Mouse (Mus musculus): ENCODE data around the gene D10Jhu81e. TPM values are rescaled to one million over a fixed set of nuclear protein-coding genes. Genes with fewer than 3 reads are reported as not detected.

The D10Jhu81e gene
- polyA plus RNA-seq, 1 experiment from 2014 or later: 43.2 TPM

DNA sequence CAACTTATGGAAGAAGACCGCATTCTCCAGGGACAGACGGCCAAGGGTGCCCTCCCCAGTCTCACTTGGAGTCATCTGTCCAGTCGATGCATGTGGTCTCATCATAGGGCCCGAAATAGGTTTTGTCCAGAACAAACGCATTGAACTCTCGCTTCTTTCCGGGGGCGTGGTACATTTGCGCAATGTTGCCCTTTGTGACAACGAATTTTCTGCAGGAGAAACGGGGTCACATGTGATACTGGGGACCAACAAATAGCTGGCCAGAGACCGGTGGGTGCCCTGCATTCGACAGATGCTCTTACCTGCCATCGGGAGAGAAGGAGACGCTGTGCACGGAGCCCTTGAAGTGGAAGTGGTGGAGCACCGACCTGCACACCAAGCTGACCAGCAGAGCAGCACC is 12.7 kb upstream of the D10Jhu81e start:
- Histone ChIP-seq H3K4me2 (no peak overlapping the region), H3K4me3 (replicated peaks) (no peak overlapping the region), H3K27me3 (no peaks in the 10 kb centered on the region), H3K36me3 (peaks cover 63% of the 10 kb centered on the region), H3K9me3 (replicated peaks) (no peaks in the 10 kb centered on the region), H3K9ac (no peak overlapping the region), H3K27ac (no peak overlapping the region), H3K4me1 (peaks cover 18% of the 10 kb centered on the region)
- ATAC-seq (replicated peaks; ENCODE audit: low FRiP score): no peak
- 93% methylated on average over 17 of the region's 17 CpGs for WGBS

DNA sequence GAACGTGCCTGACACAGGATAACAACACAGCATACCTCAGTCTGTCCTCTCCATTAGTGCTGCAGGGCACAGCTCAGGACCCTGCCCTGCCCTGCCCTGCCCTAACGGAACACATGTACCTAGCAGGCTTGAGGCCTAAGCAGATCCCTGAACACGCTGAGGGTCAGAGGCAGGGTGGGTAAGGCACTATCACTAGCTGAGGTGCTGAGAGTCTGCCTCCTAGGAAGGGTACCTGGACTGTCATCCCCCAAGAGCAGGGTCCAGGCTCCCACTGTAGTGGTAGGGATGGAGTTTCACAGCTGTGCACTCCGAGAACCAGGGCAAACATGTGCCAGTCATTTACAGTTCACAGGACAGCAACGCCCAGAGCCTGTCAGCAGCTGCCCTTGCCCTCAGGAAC is 4.9 kb upstream of the D10Jhu81e start:
- no peaks in the 10 kb centered on the region for H3K27me3 ChIP-seq
- no peaks in the 10 kb centered on the region for H3K9me3 ChIP-seq (replicated peaks)
- peaks cover 92% of the 10 kb centered on the region for H3K36me3 ChIP-seq
- 89% methylated on average over 5 of the region's 5 CpGs for whole genome bisulfite sequencing
- H3K4me1 ChIP-seq: peaks cover 10% of the 10 kb centered on the region
- H3K4me3 ChIP-seq (replicated peaks): no peak overlapping the region
- H3K4me2 ChIP-seq: no peak overlapping the region
- no peak overlapping the region for H3K27ac ChIP-seq
- no peak for ATAC-seq (replicated peaks; ENCODE audit: low FRiP score)
- no peak overlapping the region for H3K9ac ChIP-seq

DNA sequence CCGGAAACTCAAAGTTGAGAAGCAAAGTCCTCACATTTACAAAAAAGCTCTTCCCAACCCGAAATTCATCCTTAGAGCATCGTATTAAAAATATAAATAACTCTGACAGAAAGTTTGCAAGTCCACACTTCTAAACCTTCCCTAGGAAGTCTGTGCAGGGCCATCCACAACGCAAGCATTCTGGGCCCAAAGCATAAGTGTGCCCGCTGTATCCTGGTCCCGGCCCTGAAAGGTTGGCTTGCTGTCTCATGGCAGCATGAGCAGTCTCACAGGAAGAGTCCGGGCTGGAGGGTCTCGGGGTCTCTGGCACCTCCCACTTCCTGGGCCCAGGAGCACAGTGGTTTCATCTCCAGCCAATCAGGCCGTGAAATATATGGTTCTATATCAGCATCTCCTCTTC is 2.0 kb upstream of the D10Jhu81e start:
- ATAC-seq (replicated peaks; ENCODE audit: low FRiP score): no peak
- Histone ChIP-seq H3K27ac (no peak overlapping the region), H3K9me3 (replicated peaks) (no peaks in the 10 kb centered on the region), H3K36me3 (peaks cover 76% of the 10 kb centered on the region), H3K27me3 (no peaks in the 10 kb centered on the region), H3K4me2 (no peak overlapping the region), H3K9ac (no peak overlapping the region), H3K4me1 (peaks cover 21% of the 10 kb centered on the region), H3K4me3 (replicated peaks) (no peak overlapping the region)
- WGBS: 88% methylated on average over 9 of the region's 9 CpGs

DNA sequence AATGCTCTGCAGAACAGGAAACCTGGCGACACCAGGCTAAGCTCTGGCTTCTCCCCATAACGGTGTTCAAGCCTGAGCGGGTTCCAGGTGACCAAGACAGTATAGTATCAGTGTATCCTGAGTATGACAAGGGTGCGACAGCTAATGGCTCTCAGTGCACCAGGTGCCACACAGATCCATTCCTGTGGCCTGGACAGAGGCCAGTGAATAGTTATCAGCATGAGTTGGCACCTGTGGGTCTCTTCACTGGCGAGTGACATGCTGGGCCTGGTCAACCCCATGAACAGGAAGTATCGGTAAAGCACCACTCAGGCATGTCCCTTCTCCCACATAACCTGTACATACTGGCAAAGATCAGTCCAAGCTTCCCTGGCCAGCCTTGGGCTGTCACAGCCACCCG is 1.5 kb upstream of the D10Jhu81e start:
- WGBS: 91% methylated on average over 7 of the region's 7 CpGs
- H3K4me1 ChIP-seq: peaks cover 21% of the 10 kb centered on the region
- H3K27ac ChIP-seq: no peak overlapping the region
- no peak overlapping the region for H3K4me3 ChIP-seq (replicated peaks)
- no peaks in the 10 kb centered on the region for H3K27me3 ChIP-seq
- H3K9me3 ChIP-seq (replicated peaks): no peaks in the 10 kb centered on the region
- H3K36me3 ChIP-seq: peaks cover 76% of the 10 kb centered on the region
- H3K4me2 ChIP-seq: no peak overlapping the region
- no peak for ATAC-seq (replicated peaks; ENCODE audit: low FRiP score)
- H3K9ac ChIP-seq: no peak overlapping the region

DNA sequence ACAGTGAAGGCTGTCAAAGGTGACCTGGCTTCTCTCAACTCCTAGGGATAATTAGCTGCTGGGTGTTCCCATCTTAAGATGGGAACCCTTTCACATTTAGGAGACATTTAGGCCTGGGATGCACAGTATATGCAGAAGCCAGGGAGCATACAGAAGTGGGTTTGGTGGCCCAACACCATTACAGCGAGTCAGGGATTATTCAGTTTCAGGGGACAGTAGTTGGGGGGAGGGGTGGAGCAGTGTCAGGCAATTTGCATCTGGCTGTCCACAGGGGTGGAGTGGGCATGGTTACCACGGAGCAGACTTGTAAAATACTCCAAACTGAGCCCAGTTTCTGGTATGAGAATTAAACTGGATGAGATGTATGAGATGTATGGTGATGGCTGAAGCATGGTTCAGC is 863 bp upstream of the D10Jhu81e start:
- H3K4me1 ChIP-seq: peaks cover 21% of the 10 kb centered on the region
- peaks cover 76% of the 10 kb centered on the region for H3K36me3 ChIP-seq
- peak overlapping the region; percentile 91 for H3K4me2 ChIP-seq
- H3K27me3 ChIP-seq: no peaks in the 10 kb centered on the region
- WGBS: 69% methylated on average over 2 of the region's 2 CpGs
- no peak for ATAC-seq (replicated peaks; ENCODE audit: low FRiP score)
- no peaks in the 10 kb centered on the region for H3K9me3 ChIP-seq (replicated peaks)
- peak overlapping the region; percentile 71 for H3K27ac ChIP-seq
- peak overlapping the region; percentile 39; the same call in 1 of the 2 replicates for H3K9ac ChIP-seq
- H3K4me3 ChIP-seq (replicated peaks): peak overlapping the region; percentile 94

DNA sequence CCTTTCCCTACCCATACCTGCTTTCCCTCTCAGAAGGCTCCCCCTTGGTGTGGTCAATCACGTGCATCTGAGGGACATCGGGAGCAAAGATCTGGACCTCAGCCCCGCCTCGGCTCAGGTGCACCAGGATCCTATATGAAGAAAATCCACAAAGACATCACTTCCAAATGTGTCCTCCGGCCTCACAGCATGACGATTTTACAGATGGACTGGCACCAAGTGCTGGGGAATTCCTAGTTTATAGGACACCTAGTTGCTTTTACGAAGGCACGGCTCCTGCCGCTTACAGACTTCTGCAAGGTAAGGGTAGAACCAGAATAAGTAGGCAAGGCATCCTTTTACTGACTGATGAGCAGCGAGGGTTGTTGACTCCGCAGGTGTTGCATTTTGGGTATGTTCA is 790 bp downstream of the D10Jhu81e start:
- peak overlapping the region; percentile 91 for H3K4me2 ChIP-seq
- no peak for ATAC-seq (replicated peaks; ENCODE audit: low FRiP score)
- no peaks in the 10 kb centered on the region for H3K27me3 ChIP-seq
- no peaks in the 10 kb centered on the region for H3K9me3 ChIP-seq (replicated peaks)
- H3K4me3 ChIP-seq (replicated peaks): peak overlapping the region; percentile 94
- peaks cover 21% of the 10 kb centered on the region for H3K4me1 ChIP-seq
- H3K27ac ChIP-seq: peak overlapping the region; percentile 87
- peaks cover 73% of the 10 kb centered on the region for H3K36me3 ChIP-seq
- 86% methylated on average over 11 of the region's 11 CpGs for WGBS
- peak overlapping the region; percentile 91 for H3K9ac ChIP-seq

DNA sequence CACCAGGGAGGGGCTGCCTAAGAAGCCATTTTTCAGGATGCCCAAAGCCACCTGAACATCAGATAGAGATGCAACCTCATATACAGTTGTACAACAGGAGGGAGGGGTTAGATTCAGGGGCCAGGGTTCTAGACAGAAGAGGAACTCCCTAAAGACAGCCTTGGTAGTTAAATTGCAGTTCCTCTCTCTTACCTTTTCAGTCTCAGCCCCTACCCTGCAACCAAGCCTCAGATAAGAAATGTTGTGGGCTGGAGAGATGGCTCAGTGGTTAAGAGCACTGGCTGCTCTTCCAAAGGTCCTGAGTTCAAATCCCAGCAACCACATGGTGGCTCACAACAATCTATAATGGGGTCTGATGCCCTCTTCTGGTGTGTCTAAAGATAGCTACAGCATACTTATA is 1.8 kb downstream of the D10Jhu81e start:
- Histone ChIP-seq H3K4me2 (no peak overlapping the region), H3K27me3 (no peaks in the 10 kb centered on the region), H3K9me3 (replicated peaks) (no peaks in the 10 kb centered on the region), H3K9ac (no peak overlapping the region), H3K4me1 (peaks cover 21% of the 10 kb centered on the region), H3K27ac (no peak overlapping the region), H3K4me3 (replicated peaks) (no peak overlapping the region), H3K36me3 (peaks cover 73% of the 10 kb centered on the region)
- ATAC-seq (replicated peaks; ENCODE audit: low FRiP score): no peak

DNA sequence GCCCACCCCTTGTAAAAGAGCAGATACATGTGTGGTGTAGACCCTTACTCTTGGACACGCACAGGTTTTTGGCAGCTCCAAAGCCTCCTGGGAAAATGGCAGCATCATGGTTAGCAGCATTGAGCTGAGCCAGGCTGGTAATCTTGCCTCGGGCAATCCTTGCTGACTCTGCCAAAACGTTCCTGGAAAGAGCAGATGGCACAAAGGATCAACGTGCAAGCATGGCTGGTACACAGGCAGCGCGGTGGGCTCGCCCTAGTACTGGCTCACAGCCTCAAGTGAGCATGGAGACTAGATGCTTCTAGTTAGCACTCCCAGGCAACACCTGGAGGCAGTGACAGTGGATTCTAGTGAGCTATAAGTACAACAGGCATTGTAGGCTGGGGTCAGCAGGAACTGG is 2.2 kb downstream of the D10Jhu81e start:
- Histone ChIP-seq H3K27me3 (no peaks in the 10 kb centered on the region), H3K9ac (no peak overlapping the region), H3K4me2 (no peak overlapping the region), H3K4me3 (replicated peaks) (no peak overlapping the region), H3K4me1 (peaks cover 21% of the 10 kb centered on the region), H3K9me3 (replicated peaks) (no peaks in the 10 kb centered on the region), H3K36me3 (peaks cover 73% of the 10 kb centered on the region), H3K27ac (no peak overlapping the region)
- ATAC-seq (replicated peaks; ENCODE audit: low FRiP score): no peak
- 92% methylated on average over 7 of the region's 7 CpGs for WGBS

DNA sequence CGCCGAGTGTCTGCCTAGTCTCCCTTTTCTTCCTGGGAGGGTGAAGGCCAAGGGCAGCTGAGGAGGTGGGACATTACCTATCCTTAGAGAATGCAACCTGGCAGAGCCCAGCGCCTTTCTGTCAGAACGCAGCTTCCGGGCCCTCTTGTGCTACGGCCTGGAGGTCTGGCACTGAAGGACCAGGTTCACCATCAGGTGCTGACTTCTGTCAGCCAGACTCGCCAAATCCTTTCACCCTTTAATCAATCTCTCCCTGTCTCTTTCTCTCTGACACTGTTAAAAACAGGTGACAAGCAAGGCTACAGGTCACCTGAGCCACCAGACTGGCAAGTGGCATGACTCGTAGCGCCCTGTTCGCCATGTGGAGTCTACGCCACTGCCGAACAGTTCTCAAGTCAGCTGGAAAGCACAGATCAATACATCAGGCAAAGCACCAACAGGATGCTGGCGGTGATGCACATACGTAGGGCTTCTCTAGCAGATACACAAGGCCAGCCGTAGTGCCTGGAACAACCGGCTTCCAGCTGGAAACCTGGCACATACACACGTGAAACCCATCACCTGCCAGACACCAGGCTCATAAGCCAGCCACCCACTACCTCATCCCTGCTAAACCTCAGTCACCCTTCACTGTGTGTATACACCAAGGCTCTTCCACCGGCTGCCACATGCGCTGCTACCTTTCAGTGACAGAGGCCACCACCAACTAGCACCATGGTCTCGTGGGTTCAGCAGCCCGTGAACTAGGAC is 4.2 kb downstream of the D10Jhu81e start:
- Histone ChIP-seq H3K36me3 (peaks cover 72% of the 10 kb centered on the region), H3K9ac (no peak overlapping the region), H3K9me3 (replicated peaks) (no peaks in the 10 kb centered on the region), H3K4me2 (no peak overlapping the region), H3K27ac (no peak overlapping the region), H3K4me1 (peaks cover 17% of the 10 kb centered on the region), H3K4me3 (replicated peaks) (no peak overlapping the region), H3K27me3 (no peaks in the 10 kb centered on the region)
- 92% methylated on average over 21 of the region's 21 CpGs for WGBS
- ATAC-seq (replicated peaks; ENCODE audit: low FRiP score): no peak

DNA sequence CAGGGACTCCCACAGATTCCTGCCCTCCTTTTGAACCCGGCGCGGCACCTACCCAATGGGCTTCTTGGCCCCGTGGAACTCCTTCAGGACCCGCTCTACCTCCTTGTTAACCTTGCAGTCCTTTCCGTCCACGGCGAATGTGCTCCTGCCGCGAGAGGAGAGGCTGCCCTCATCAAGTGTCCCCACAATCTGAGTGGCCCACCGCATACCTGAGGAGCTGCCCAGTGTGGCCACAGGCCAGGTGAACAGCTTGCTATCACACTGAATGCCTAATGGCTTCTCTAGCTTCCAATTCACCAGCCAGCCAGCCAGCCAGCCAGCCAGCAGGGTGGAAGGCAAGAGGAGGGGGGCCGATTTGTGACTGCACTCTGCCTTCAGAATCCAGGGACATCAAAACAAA is 4.8 kb downstream of the D10Jhu81e start:
- no peaks in the 10 kb centered on the region for H3K27me3 ChIP-seq
- H3K4me2 ChIP-seq: no peak overlapping the region
- H3K4me1 ChIP-seq: peaks cover 13% of the 10 kb centered on the region
- ATAC-seq (replicated peaks; ENCODE audit: low FRiP score): no peak
- no peak overlapping the region for H3K9ac ChIP-seq
- WGBS: 91% methylated on average over 12 of the region's 12 CpGs
- H3K27ac ChIP-seq: no peak overlapping the region
- no peak overlapping the region for H3K4me3 ChIP-seq (replicated peaks)
- H3K9me3 ChIP-seq (replicated peaks): no peaks in the 10 kb centered on the region
- H3K36me3 ChIP-seq: peaks cover 71% of the 10 kb centered on the region

DNA sequence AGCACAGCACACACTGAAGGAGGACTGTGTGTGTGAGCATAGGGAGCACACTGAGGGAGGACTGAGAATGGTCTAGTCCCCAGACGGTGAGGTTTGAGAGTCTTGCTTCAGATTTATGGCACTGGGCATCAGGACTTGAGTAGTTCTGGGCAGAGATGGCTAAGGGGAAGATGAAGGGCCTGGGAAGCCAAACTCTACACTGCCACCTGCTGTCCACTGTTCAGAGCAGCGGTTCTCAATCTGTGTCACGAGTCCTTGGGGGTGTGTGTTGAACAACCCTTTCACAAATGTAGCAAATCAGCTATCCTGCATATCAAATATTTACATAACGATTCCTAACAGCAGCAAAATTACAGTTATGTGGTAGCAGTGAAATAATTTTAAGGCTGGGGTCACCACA is 5.7 kb downstream of the D10Jhu81e start:
- no peaks in the 10 kb centered on the region for H3K27me3 ChIP-seq
- H3K36me3 ChIP-seq: peaks cover 71% of the 10 kb centered on the region
- no peak for ATAC-seq (replicated peaks; ENCODE audit: low FRiP score)
- no peak overlapping the region for H3K9ac ChIP-seq
- H3K4me2 ChIP-seq: no peak overlapping the region
- no peak overlapping the region for H3K27ac ChIP-seq
- 31% methylated on average over 4 of the region's 4 CpGs for WGBS
- no peak overlapping the region for H3K4me3 ChIP-seq (replicated peaks)
- no peaks in the 10 kb centered on the region for H3K9me3 ChIP-seq (replicated peaks)
- H3K4me1 ChIP-seq: peaks cover 19% of the 10 kb centered on the region

DNA sequence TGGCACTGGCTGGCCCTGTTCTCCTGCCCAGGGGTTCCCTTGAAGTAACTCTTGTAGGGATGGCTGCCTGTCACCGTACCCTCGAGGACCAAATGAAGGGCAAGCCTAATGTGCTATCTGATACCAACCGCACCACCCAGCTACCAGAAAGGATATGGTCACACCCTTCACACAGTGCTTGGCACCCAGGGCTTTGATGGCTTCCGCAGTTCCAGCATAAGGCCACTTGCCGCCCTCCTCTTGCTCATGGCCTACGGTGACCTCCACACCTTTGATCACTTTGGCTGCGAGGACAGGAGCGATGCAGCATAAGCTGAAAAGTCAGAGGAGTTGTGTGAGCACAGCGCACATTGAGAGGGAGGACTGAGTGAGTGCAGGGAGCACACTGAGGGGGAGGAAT is 6.3 kb downstream of the D10Jhu81e start:
- H3K9ac ChIP-seq: no peak overlapping the region
- no peak overlapping the region for H3K4me3 ChIP-seq (replicated peaks)
- H3K4me2 ChIP-seq: no peak overlapping the region
- H3K27me3 ChIP-seq: no peaks in the 10 kb centered on the region
- H3K4me1 ChIP-seq: peaks cover 12% of the 10 kb centered on the region
- H3K36me3 ChIP-seq: peaks cover 71% of the 10 kb centered on the region
- H3K9me3 ChIP-seq (replicated peaks): no peaks in the 10 kb centered on the region
- no peak overlapping the region for H3K27ac ChIP-seq
- no peak for ATAC-seq (replicated peaks; ENCODE audit: low FRiP score)
- 90% methylated on average over 9 of the region's 9 CpGs for WGBS

DNA sequence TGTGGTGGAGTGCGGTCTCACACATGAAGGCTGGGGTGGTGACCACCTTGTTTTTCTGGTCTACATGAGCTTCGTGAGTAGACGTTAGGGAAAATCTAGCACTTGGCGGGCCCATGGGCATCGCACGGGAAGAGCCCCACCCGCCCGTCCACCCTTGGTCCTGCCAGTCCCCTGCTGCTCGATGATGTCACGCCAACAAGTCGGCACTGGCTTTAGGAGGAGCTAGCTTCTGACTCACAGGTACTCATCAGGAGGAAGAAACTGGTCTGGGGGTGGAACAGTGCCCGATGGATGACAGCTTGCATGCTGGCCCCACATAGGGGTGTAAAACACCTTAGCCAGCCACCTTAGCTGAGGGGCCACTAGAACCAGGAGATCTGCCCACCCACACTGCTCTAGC is 6.9 kb downstream of the D10Jhu81e start:
- no peak overlapping the region for H3K9ac ChIP-seq
- peaks cover 68% of the 10 kb centered on the region for H3K36me3 ChIP-seq
- no peak for ATAC-seq (replicated peaks; ENCODE audit: low FRiP score)
- no peak overlapping the region for H3K4me2 ChIP-seq
- H3K4me3 ChIP-seq (replicated peaks): no peak overlapping the region
- no peak overlapping the region for H3K27ac ChIP-seq
- peaks cover 10% of the 10 kb centered on the region for H3K4me1 ChIP-seq
- no peaks in the 10 kb centered on the region for H3K9me3 ChIP-seq (replicated peaks)
- no peaks in the 10 kb centered on the region for H3K27me3 ChIP-seq
- 93% methylated on average over 12 of the region's 12 CpGs for WGBS

Data from kidney, embryonic 15.5 days (tissue).